Mouse (Mus musculus): ENCODE measurements around the gene Hsd17b12. TPM values are rescaled to one million over a fixed set of nuclear protein-coding genes. Genes with fewer than 3 reads are reported as not detected.

The Hsd17b12 gene
- polyA plus RNA-seq, 1 experiment from 2014 or later, result 104 TPM

DNA sequence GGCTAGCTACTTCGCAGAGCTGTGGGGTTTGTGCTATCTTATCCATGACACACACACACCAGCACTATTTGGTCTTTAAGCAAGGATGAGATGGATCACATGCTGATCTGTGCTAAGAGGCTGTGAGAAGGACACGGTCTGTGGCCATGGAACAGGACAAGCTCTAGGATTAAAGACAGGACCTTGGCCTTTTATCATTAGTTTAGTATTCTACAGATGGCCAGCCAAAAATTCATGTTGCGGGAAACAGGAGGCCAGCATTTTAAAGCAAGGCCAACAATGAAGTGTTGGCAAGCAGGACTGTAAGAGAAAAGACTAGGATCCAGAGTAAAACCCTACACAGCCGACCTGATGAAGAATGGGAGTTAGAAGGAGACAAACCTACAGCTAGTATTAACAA, 95.0 kb downstream of the Hsd17b12 start:
- no peak overlapping the region for H3K4me3 ChIP-seq (ENCODE audit: low read depth, low read length)
- H3K36me3 ChIP-seq (ENCODE audit: control insufficient read depth, insufficient read depth, low read length), result 0 out of 2 replicates have a peak, but pooled peaks cover 6% of the 10 kb centered on the region
- no peak overlapping the region for H3K4me2 ChIP-seq (ENCODE audit: low read depth, low read length)
- H3K27me3 ChIP-seq (replicated peaks; ENCODE audit: control insufficient read depth, insufficient read depth, low read length), result no peaks in the 10 kb centered on the region
- DNase-seq (ENCODE audit: low spot score) (no peak), ATAC-seq (ENCODE audit: low read depth) (no peak)
- 91% methylated on average over 4 of the region's 4 CpGs for WGBS
- no peaks in the 10 kb centered on the region for H3K4me1 ChIP-seq (ENCODE audit: control insufficient read depth, insufficient read depth, low read length)
- no peak overlapping the region for H3K27ac ChIP-seq (replicated peaks; ENCODE audit: low read depth, low read length)
- H3K9ac ChIP-seq (ENCODE audit: low read depth, low read length), result no peak overlapping the region
- no peaks in the 10 kb centered on the region for H3K9me3 ChIP-seq (ENCODE audit: control insufficient read depth, low read length)

DNA sequence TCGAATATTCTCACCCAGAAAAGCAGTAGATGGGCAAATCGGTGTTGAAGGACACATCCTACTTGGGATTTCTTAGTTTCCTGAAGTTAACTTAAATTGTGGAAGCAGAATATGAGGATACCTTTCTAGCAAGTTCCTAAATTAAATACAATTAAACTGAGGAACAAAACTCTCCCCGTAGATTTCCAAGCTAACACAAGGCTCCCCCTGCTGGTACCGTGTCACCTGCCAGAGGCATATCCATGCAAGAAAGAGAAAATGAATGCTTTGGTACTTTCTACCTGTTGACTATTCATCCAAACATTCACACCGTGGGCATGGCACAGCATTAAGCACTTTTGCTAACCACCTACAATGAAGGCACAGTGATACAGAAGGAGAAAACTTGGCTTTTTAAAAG, 98.3 kb downstream of the Hsd17b12 start:
- Histone ChIP-seq H3K9me3 (ENCODE audit: control insufficient read depth, low read length) (no peaks in the 10 kb centered on the region), H3K4me1 (ENCODE audit: control insufficient read depth, insufficient read depth, low read length) (peaks cover 3% of the 10 kb centered on the region; the same call in 1 of the 2 replicates), H3K27ac (replicated peaks; ENCODE audit: low read depth, low read length) (no peak overlapping the region), H3K4me2 (ENCODE audit: low read depth, low read length) (no peak overlapping the region), H3K36me3 (ENCODE audit: control insufficient read depth, insufficient read depth, low read length) (0 out of 2 replicates have a peak, but pooled peaks cover 6% of the 10 kb centered on the region), H3K27me3 (replicated peaks; ENCODE audit: control insufficient read depth, insufficient read depth, low read length) (no peaks in the 10 kb centered on the region), H3K9ac (ENCODE audit: low read depth, low read length) (no peak overlapping the region), H3K4me3 (ENCODE audit: low read depth, low read length) (no peak overlapping the region)
- no peak for DNase-seq (ENCODE audit: low spot score)
- WGBS, result 68% methylated on average over 5 of the region's 5 CpGs
- ATAC-seq (ENCODE audit: low read depth), result no peak

DNA sequence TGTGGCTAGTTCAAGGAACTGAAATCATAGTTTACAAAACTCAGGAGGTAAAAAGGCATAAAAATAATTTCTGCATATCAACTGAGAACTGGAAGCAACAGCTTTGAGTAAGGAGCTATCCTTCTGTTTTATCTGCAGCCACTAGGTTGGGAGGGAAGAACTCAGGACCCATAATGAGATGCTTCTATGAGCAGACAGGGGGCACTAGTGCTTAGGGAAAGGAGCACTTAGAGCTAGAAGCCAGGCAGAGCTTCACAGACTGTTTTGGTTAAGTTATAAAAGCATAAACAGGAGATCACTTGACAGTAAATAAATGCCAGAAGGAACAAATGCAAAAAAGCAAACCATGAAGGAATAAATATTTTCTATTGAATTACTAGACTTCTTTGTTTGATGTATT, 103.0 kb downstream of the Hsd17b12 start:
- no peak overlapping the region for H3K27ac ChIP-seq (replicated peaks; ENCODE audit: low read depth, low read length)
- no peak overlapping the region for H3K9ac ChIP-seq (ENCODE audit: low read depth, low read length)
- H3K4me1 ChIP-seq (ENCODE audit: control insufficient read depth, insufficient read depth, low read length), result peaks cover 3% of the 10 kb centered on the region; the same call in 1 of the 2 replicates
- peaks cover 6% of the 10 kb centered on the region; the same call in 1 of the 2 replicates for H3K36me3 ChIP-seq (ENCODE audit: control insufficient read depth, insufficient read depth, low read length)
- no peaks in the 10 kb centered on the region for H3K9me3 ChIP-seq (ENCODE audit: control insufficient read depth, low read length)
- no peaks in the 10 kb centered on the region for H3K27me3 ChIP-seq (replicated peaks; ENCODE audit: control insufficient read depth, insufficient read depth, low read length)
- DNase-seq (ENCODE audit: low spot score), result peak; percentile 83
- no peak overlapping the region for H3K4me3 ChIP-seq (ENCODE audit: low read depth, low read length)
- no peak overlapping the region for H3K4me2 ChIP-seq (ENCODE audit: low read depth, low read length)
- ATAC-seq (ENCODE audit: low read depth), result peak; percentile 72; the same call in 1 of the 2 replicates

DNA sequence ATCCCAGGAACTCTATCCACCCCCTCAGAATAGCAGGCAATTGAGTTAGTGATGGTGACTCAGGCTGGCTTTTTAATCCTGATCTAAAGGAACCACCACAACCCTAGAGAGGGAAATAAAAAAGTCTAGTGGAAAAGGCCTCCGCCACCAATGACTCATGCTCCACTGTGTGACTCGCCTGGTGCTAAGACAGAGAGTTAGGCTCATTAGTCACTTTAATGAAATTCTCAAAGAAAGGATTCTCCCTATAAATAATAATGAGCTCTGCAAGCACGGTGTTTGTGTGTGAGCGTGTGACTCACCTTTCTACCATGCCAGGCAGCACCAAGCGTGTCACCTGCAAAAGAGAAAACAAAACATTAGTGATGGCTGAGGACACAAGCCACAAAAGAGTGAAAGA, 105.8 kb downstream of the Hsd17b12 start:
- H3K36me3 ChIP-seq (ENCODE audit: control insufficient read depth, insufficient read depth, low read length), result peaks cover 6% of the 10 kb centered on the region; the same call in 1 of the 2 replicates
- H3K4me2 ChIP-seq (ENCODE audit: low read depth, low read length), result no peak overlapping the region
- ATAC-seq (ENCODE audit: low read depth), result no peak
- no peaks in the 10 kb centered on the region for H3K27me3 ChIP-seq (replicated peaks; ENCODE audit: control insufficient read depth, insufficient read depth, low read length)
- H3K9me3 ChIP-seq (ENCODE audit: control insufficient read depth, low read length), result no peaks in the 10 kb centered on the region
- H3K4me1 ChIP-seq (ENCODE audit: control insufficient read depth, insufficient read depth, low read length), result peaks cover 3% of the 10 kb centered on the region; the same call in 1 of the 2 replicates
- WGBS, result 90% methylated on average over 5 of the region's 5 CpGs
- no peak overlapping the region for H3K4me3 ChIP-seq (ENCODE audit: low read depth, low read length)
- no peak for DNase-seq (ENCODE audit: low spot score)
- H3K9ac ChIP-seq (ENCODE audit: low read depth, low read length), result no peak overlapping the region
- no peak overlapping the region for H3K27ac ChIP-seq (replicated peaks; ENCODE audit: low read depth, low read length)

DNA sequence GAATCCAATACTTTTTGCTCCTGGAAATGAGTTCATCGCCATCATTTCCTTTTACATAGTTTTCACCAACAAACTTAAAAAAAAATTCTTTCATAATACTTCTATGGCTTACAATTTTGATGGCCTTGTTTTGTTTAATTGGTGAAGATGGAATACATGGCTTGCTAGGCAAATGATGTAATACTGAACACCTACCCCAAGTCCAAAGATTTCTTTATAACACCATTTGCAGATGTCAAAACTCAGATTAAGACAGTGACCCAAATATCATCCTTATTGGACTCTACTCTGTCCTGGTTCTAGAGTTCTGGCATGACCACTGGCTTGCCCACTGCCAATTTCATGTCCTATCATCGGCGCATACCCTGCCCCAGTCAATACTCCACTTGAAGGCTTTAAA, 106.9 kb downstream of the Hsd17b12 start:
- no peak for ATAC-seq (ENCODE audit: low read depth)
- Histone ChIP-seq H3K36me3 (ENCODE audit: control insufficient read depth, insufficient read depth, low read length) (peaks cover 6% of the 10 kb centered on the region; the same call in 1 of the 2 replicates), H3K4me2 (ENCODE audit: low read depth, low read length) (no peak overlapping the region), H3K27me3 (replicated peaks; ENCODE audit: control insufficient read depth, insufficient read depth, low read length) (no peaks in the 10 kb centered on the region), H3K27ac (replicated peaks; ENCODE audit: low read depth, low read length) (no peak overlapping the region), H3K9me3 (ENCODE audit: control insufficient read depth, low read length) (no peaks in the 10 kb centered on the region), H3K4me1 (ENCODE audit: control insufficient read depth, insufficient read depth, low read length) (peaks cover 3% of the 10 kb centered on the region; the same call in 1 of the 2 replicates), H3K4me3 (ENCODE audit: low read depth, low read length) (no peak overlapping the region), H3K9ac (ENCODE audit: low read depth, low read length) (no peak overlapping the region)
- WGBS, result 98% methylated on average over 3 of the region's 3 CpGs
- no peak for DNase-seq (ENCODE audit: low spot score)

GRCm38 (mm10) chr2:94049471-94050176, 108.1 kb downstream of the Hsd17b12 start:
- ATAC-seq (ENCODE audit: low read depth) (peak; percentile 66; the same call in 1 of the 2 replicates), DNase-seq (ENCODE audit: low spot score) (peak; percentile 22)
- no peaks in the 10 kb centered on the region for H3K27me3 ChIP-seq (replicated peaks; ENCODE audit: control insufficient read depth, insufficient read depth, low read length)
- 59% methylated on average over 5 of the region's 5 CpGs for WGBS
- H3K9me3 ChIP-seq (ENCODE audit: control insufficient read depth, low read length), result no peaks in the 10 kb centered on the region
- H3K36me3 ChIP-seq (ENCODE audit: control insufficient read depth, insufficient read depth, low read length), result peaks cover 6% of the 10 kb centered on the region; the same call in 1 of the 2 replicates
- no peak overlapping the region for H3K4me2 ChIP-seq (ENCODE audit: low read depth, low read length)
- H3K4me3 ChIP-seq (ENCODE audit: low read depth, low read length), result no peak overlapping the region
- H3K4me1 ChIP-seq (ENCODE audit: control insufficient read depth, insufficient read depth, low read length), result no peaks in the 10 kb centered on the region
- H3K27ac ChIP-seq (replicated peaks; ENCODE audit: low read depth, low read length), result no peak overlapping the region
- no peak overlapping the region for H3K9ac ChIP-seq (ENCODE audit: low read depth, low read length)

DNA sequence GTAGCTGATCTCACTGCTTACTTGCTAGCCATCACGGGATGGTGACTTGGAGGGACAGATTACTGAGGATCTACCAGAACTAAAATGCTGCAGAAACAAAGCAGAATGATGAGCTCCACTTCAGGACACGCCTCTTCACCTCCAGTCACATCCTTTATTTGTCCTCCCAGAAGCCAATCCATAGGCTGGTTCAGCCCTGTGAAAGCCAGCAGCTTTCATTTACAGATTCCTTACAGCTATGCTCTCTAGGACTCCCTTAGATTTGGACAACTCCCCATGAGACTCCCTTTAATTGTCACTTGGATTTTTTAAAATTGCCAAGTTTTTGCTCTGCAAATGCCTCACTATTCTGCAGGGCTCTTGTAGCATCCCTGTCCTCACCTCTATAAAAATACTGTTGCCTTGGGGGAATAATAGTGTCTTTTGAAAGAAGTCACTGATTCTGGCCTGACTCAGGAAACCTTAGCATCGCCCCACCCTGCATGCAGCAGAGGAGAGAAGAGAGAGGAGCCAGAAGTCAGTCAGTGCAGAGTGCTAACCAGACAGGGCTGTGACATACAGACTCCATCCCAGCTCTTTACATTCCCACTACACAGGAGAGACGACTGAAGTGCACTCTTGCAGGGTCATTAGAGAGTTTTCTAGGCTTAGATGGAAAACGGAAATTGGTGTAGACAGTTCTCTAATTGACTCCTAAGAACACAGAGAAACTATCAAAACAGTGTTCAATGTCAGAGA, 108.9 kb downstream of the Hsd17b12 start:
- Histone ChIP-seq H3K27me3 (replicated peaks; ENCODE audit: control insufficient read depth, insufficient read depth, low read length) (no peaks in the 10 kb centered on the region), H3K9me3 (ENCODE audit: control insufficient read depth, low read length) (no peaks in the 10 kb centered on the region), H3K27ac (replicated peaks; ENCODE audit: low read depth, low read length) (no peak overlapping the region), H3K36me3 (ENCODE audit: control insufficient read depth, insufficient read depth, low read length) (peaks cover 6% of the 10 kb centered on the region; the same call in 1 of the 2 replicates), H3K9ac (ENCODE audit: low read depth, low read length) (no peak overlapping the region), H3K4me1 (ENCODE audit: control insufficient read depth, insufficient read depth, low read length) (no peaks in the 10 kb centered on the region), H3K4me3 (ENCODE audit: low read depth, low read length) (no peak overlapping the region), H3K4me2 (ENCODE audit: low read depth, low read length) (no peak overlapping the region)
- WGBS, result 65% methylated on average over 5 of the region's 5 CpGs
- no peak for DNase-seq (ENCODE audit: low spot score)
- ATAC-seq (ENCODE audit: low read depth), result no peak

GRCm38 (mm10) chr2:94048271-94048670, 109.5 kb downstream of the Hsd17b12 start:
- DNase-seq (ENCODE audit: low spot score) (no peak), ATAC-seq (ENCODE audit: low read depth) (no peak)
- Histone ChIP-seq H3K36me3 (ENCODE audit: control insufficient read depth, insufficient read depth, low read length) (peaks cover 6% of the 10 kb centered on the region; the same call in 1 of the 2 replicates), H3K27ac (replicated peaks; ENCODE audit: low read depth, low read length) (no peak overlapping the region), H3K27me3 (replicated peaks; ENCODE audit: control insufficient read depth, insufficient read depth, low read length) (no peaks in the 10 kb centered on the region), H3K4me2 (ENCODE audit: low read depth, low read length) (no peak overlapping the region), H3K9me3 (ENCODE audit: control insufficient read depth, low read length) (no peaks in the 10 kb centered on the region), H3K4me3 (ENCODE audit: low read depth, low read length) (no peak overlapping the region), H3K4me1 (ENCODE audit: control insufficient read depth, insufficient read depth, low read length) (no peaks in the 10 kb centered on the region), H3K9ac (ENCODE audit: low read depth, low read length) (no peak overlapping the region)
- 56% methylated on average over 1 of the region's 1 CpGs for WGBS
